Mouse (Mus musculus): Measurements from ENCODE around the gene Gpr153. TPM values are rescaled to one million over a fixed set of nuclear protein-coding genes. Genes with fewer than 3 reads are reported as not detected.
A peak's percentile ranks its signal among the peaks of the same experiment; 100 is the strongest.

Gpr153 gene
- total RNA-seq, 1 experiment: 5.1 TPM

GRCm38 (mm10) chr4:152277916-152278315, 3.9 kb downstream of the Gpr153 start:
- Histone ChIP-seq H3K36me3 (ENCODE audit: control insufficient read depth, insufficient read depth, low read length, poor library complexity, severe bottlenecking) (no peaks in the 10 kb centered on the region), H3K4me1 (ENCODE audit: control insufficient read depth in 2 of 2, insufficient read depth in 2 of 2, low read length in 2 of 2, poor library complexity in 1 of 2) (peaks cover 0 to 14% of the 10 kb centered on the region in 2 experiments; a peak in 2 of 4 replicates), H3K9me3 (ENCODE audit: control insufficient read depth, insufficient read depth, low read depth, low read length) (no peaks in the 10 kb centered on the region), H3K4me3 (ENCODE audit: insufficient read depth in 1 of 2, low read depth in 1 of 2, low read length in 2 of 2, poor library complexity in 1 of 2, severe bottlenecking in 1 of 2) (no peak overlapping the region), H3K27ac (ENCODE audit: insufficient read depth, low read depth, low read length, poor library complexity, severe bottlenecking) (no peak overlapping the region), H3K9ac (ENCODE audit: insufficient read depth, low read depth, low read length, poor library complexity, severe bottlenecking) (no peak overlapping the region)
- TF ChIP-seq HCFC1 (IDR thresholded peaks at IDR 0.05; ENCODE audit: borderline replicate concordance, insufficient read depth, low read length) (no peak), ZC3H11A (IDR thresholded peaks at IDR 0.05; ENCODE audit: borderline replicate concordance, low read depth, low read length) (no peak), ZNF384 (IDR thresholded peaks at IDR 0.05; ENCODE audit: low read depth, low read length) (no peak)
- peak; percentile 57 for DNase-seq (ENCODE audit: low read depth, low spot score)
- in situ Hi-C loops (cut with MboI; ENCODE audit: low sequenced_read_pairs in 2 of 2, unreplicated experiment in 2 of 2): no loop called here

- Histone ChIP-seq H3K9me3 (ENCODE audit: control insufficient read depth, insufficient read depth, low read depth, low read length) (no peaks in the 10 kb centered on the region), H3K36me3 (ENCODE audit: control insufficient read depth, insufficient read depth, low read length, poor library complexity, severe bottlenecking) (no peaks in the 10 kb centered on the region), H3K9ac (ENCODE audit: insufficient read depth, low read depth, low read length, poor library complexity, severe bottlenecking) (no peak overlapping the region), H3K27ac (ENCODE audit: insufficient read depth, low read depth, low read length, poor library complexity, severe bottlenecking) (no peak overlapping the region), H3K4me3 (ENCODE audit: insufficient read depth in 1 of 2, low read depth in 1 of 2, low read length in 2 of 2, poor library complexity in 1 of 2, severe bottlenecking in 1 of 2) (no peak overlapping the region), H3K4me1 (ENCODE audit: control insufficient read depth in 2 of 2, insufficient read depth in 2 of 2, low read length in 2 of 2, poor library complexity in 1 of 2) (peaks cover 0 to 14% of the 10 kb centered on the region in 2 experiments; a peak in 2 of 4 replicates)
- TF ChIP-seq MAFK (IDR thresholded peaks at IDR 0.05; ENCODE audit: insufficient read depth, low read depth, low read length) (no peak), ZC3H11A (IDR thresholded peaks at IDR 0.05; ENCODE audit: borderline replicate concordance, low read depth, low read length) (no peak)
- in situ Hi-C loops (cut with MboI; ENCODE audit: low sequenced_read_pairs in 2 of 2, unreplicated experiment in 2 of 2): no loop called here
- no peak for DNase-seq (ENCODE audit: low read depth, low spot score)
Observed at GRCm38 (mm10) chr4:152278986-152279385, 5.0 kb downstream of the Gpr153 start.

- H3K9ac ChIP-seq (ENCODE audit: insufficient read depth, low read depth, low read length, poor library complexity, severe bottlenecking): no peak overlapping the region
- no peak overlapping the region for H3K27ac ChIP-seq (ENCODE audit: insufficient read depth, low read depth, low read length, poor library complexity, severe bottlenecking)
- H3K36me3 ChIP-seq (ENCODE audit: control insufficient read depth, insufficient read depth, low read length, poor library complexity, severe bottlenecking): no peaks in the 10 kb centered on the region
- TF ChIP-seq HCFC1 (IDR thresholded peaks at IDR 0.05; ENCODE audit: borderline replicate concordance, insufficient read depth, low read length): no peak
- TF ChIP-seq ZNF384 (IDR thresholded peaks at IDR 0.05; ENCODE audit: low read depth, low read length): no peak
- TF ChIP-seq ZC3H11A (IDR thresholded peaks at IDR 0.05; ENCODE audit: borderline replicate concordance, low read depth, low read length): no peak
- no peak for TF ChIP-seq MAFK (IDR thresholded peaks at IDR 0.05; ENCODE audit: insufficient read depth, low read depth, low read length)
- no peak for TF ChIP-seq CHD2 (IDR thresholded peaks at IDR 0.05; ENCODE audit: low read depth, low read length)
- DNase-seq (ENCODE audit: low read depth, low spot score): no peak
- peaks cover 3 to 15% of the 10 kb centered on the region in 2 experiments; a peak in 2 of 4 replicates for H3K4me1 ChIP-seq (ENCODE audit: control insufficient read depth in 2 of 2, insufficient read depth in 2 of 2, low read length in 2 of 2, poor library complexity in 1 of 2)
- no peak overlapping the region for H3K4me3 ChIP-seq (ENCODE audit: insufficient read depth in 1 of 2, low read depth in 1 of 2, low read length in 2 of 2, poor library complexity in 1 of 2, severe bottlenecking in 1 of 2)
- H3K9me3 ChIP-seq (ENCODE audit: control insufficient read depth, insufficient read depth, low read depth, low read length): no peaks in the 10 kb centered on the region
- in situ Hi-C loops (cut with MboI; ENCODE audit: low sequenced_read_pairs in 2 of 2, unreplicated experiment in 2 of 2): no loop called here
Observed at GRCm38 (mm10) chr4:152281601-152282000, 7.6 kb downstream of the Gpr153 start.

- DNase-seq (ENCODE audit: low read depth, low spot score): no peak
- TF ChIP-seq ZNF384 (IDR thresholded peaks at IDR 0.05; ENCODE audit: low read depth, low read length): no peak
- TF ChIP-seq HCFC1 (IDR thresholded peaks at IDR 0.05; ENCODE audit: borderline replicate concordance, insufficient read depth, low read length): no peak
- TF ChIP-seq ZC3H11A (IDR thresholded peaks at IDR 0.05; ENCODE audit: borderline replicate concordance, low read depth, low read length): no peak
- no peak for TF ChIP-seq CHD2 (IDR thresholded peaks at IDR 0.05; ENCODE audit: low read depth, low read length)
- no peak for TF ChIP-seq MAFK (IDR thresholded peaks at IDR 0.05; ENCODE audit: insufficient read depth, low read depth, low read length)
- in situ Hi-C loops (cut with MboI; ENCODE audit: low sequenced_read_pairs in 2 of 2, unreplicated experiment in 2 of 2): no loop called here
- Histone ChIP-seq H3K4me1 (ENCODE audit: control insufficient read depth in 2 of 2, insufficient read depth in 2 of 2, low read length in 2 of 2, poor library complexity in 1 of 2) (peaks cover 7 to 22% of the 10 kb centered on the region in 2 experiments; a peak in 2 of 4 replicates), H3K36me3 (ENCODE audit: control insufficient read depth, insufficient read depth, low read length, poor library complexity, severe bottlenecking) (no peaks in the 10 kb centered on the region), H3K9ac (ENCODE audit: insufficient read depth, low read depth, low read length, poor library complexity, severe bottlenecking) (peak overlapping the region; percentile 23), H3K9me3 (ENCODE audit: control insufficient read depth, insufficient read depth, low read depth, low read length) (no peaks in the 10 kb centered on the region), H3K4me3 (ENCODE audit: insufficient read depth in 1 of 2, low read depth in 1 of 2, low read length in 2 of 2, poor library complexity in 1 of 2, severe bottlenecking in 1 of 2) (peak overlapping the region; percentile 35 to 54; a peak in 3 of 4 replicates), H3K27ac (ENCODE audit: insufficient read depth, low read depth, low read length, poor library complexity, severe bottlenecking) (no peak overlapping the region)
Observed at GRCm38 (mm10) chr4:152282721-152283120, 8.7 kb downstream of the Gpr153 start.
